Mouse (Mus musculus): ENCODE results near the gene Slc6a13. TPM values are rescaled to one million over a fixed set of nuclear protein-coding genes. Genes with fewer than 3 reads are reported as not detected.

The Slc6a13 gene
- total and polyA plus RNA-seq, 3 experiments = 1.0 to 1.5 TPM; not detected in 1

DNA sequence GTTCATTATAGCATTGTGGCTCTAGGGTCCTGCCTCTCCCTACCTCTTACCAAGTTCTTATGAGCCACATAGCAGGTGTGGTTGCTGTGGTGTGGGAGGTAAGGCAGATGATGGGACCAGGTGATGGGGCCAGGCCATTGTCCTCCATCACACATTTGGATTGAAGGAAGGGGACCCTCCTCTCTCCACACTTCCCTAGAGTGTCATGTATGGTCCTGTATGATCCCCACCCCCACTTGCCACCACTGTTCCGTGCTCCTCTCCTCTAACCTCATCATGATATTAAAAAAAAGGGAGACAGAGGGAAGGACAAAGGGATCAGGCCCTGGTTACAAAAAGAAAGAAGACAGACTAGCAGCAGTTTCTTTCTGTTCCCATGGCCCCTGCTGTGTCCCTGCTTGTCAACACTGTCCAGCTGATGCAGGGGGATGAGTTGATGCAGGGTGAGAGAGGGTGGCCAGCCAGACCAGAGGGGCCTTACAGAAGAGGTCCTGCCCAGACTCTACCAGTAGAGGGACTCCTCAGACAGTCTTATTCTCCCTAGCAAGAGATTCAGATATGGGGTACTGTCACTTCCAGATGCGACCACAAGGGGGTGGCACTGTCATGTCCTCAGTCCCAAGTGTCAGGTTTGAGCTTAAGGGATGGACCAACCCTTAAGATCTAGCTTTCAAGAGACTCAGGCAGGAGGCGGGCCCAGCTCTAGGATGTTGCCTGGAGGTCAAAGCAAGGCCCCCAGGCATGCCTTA, 37.9 kb downstream of the Slc6a13 start:
- DNase-seq (ENCODE audit: low read depth, low spot score) = peak; percentile 60
- Histone ChIP-seq H3K9me3 (replicated peaks; ENCODE audit: insufficient read depth, low read length) (no peaks in the 10 kb centered on the region), H3K36me3 (ENCODE audit: control insufficient read depth in 1 of 2, insufficient read depth in 2 of 2, low read length in 2 of 2) (no peaks in the 10 kb centered on the region), H3K4me3 (ENCODE audit: control insufficient read depth in 1 of 2, insufficient read depth in 1 of 2, low read depth in 2 of 2, low read length in 2 of 2) (no peak overlapping the region), H3K4me1 (ENCODE audit: control insufficient read depth in 1 of 2, insufficient read depth in 2 of 2, low read length in 2 of 2) (no peaks in the 10 kb centered on the region), H3K9ac (ENCODE audit: control insufficient read depth, low read depth, low read length, poor library complexity, severe bottlenecking) (no peak overlapping the region), H3K27ac (ENCODE audit: control insufficient read depth, low read depth, low read length) (no peak overlapping the region), H3K27me3 (ENCODE audit: control insufficient read depth in 1 of 2, insufficient read depth in 2 of 2, low read length in 2 of 2) (no peaks in the 10 kb centered on the region), H3K79me2 (ENCODE audit: control insufficient read depth, insufficient read depth, low read length, poor library complexity) (no peaks in the 10 kb centered on the region)
- no peak for TF ChIP-seq RCOR1 (IDR thresholded peaks at IDR 0.05; ENCODE audit: low read depth, low read length)
- peak; percentile 67 for TF ChIP-seq SMC3 (IDR thresholded peaks at IDR 0.05; ENCODE audit: low read depth, low read length)
- no peak for TF ChIP-seq SIN3A (IDR thresholded peaks at IDR 0.05; ENCODE audit: low read length)
- TF ChIP-seq GATA1 (IDR thresholded peaks at IDR 0.05; ENCODE audit: low read depth, low read length) = no peak
- TF ChIP-seq RAD21 (IDR thresholded peaks at IDR 0.05; ENCODE audit: low read depth, low read length) = peak; percentile 67
- TF ChIP-seq EP300 (IDR thresholded peaks at IDR 0.05; ENCODE audit: low read depth in 1 of 2, low read length in 2 of 2) = no peak
- TF ChIP-seq ELF1 (IDR thresholded peaks at IDR 0.05; ENCODE audit: low read depth, low read length) = no peak
- TF ChIP-seq MAX (IDR thresholded peaks at IDR 0.05; ENCODE audit: low read length) = no peak
- no peak for TF ChIP-seq USF1 (IDR thresholded peaks at IDR 0.05; ENCODE audit: low read depth, low read length)
- peak; percentile 60 to 91 (median 65) for TF ChIP-seq CTCF (IDR thresholded peaks at IDR 0.05 in 2 of 3, conservative IDR thresholded peaks at IDR 0.05 in 1 of 3; ENCODE audit: control insufficient read depth in 1 of 3, insufficient read depth in 1 of 3, low read depth in 2 of 3, low read length in 3 of 3, poor library complexity in 1 of 3, severe bottlenecking in 1 of 3)
- TF ChIP-seq ZC3H11A (IDR thresholded peaks at IDR 0.05; ENCODE audit: low read depth, low read length) = peak; percentile 26; the same call in 1 of the 2 replicates
- TF ChIP-seq E2F4 (IDR thresholded peaks at IDR 0.05; ENCODE audit: borderline replicate concordance, low read depth, low read length) = no peak
- TF ChIP-seq MXI1 (IDR thresholded peaks at IDR 0.05; ENCODE audit: low read depth, low read length) = no peak
- TF ChIP-seq BHLHE40 (IDR thresholded peaks at IDR 0.05; ENCODE audit: borderline replicate concordance, low read depth, low read length) = 0 out of 2 replicates have a peak, but pooled peaks have one; percentile 11

- H3K9me3 ChIP-seq (replicated peaks; ENCODE audit: insufficient read depth, low read length) = no peaks in the 10 kb centered on the region
- no peak overlapping the region for H3K4me3 ChIP-seq (ENCODE audit: control insufficient read depth in 1 of 2, insufficient read depth in 1 of 2, low read depth in 2 of 2, low read length in 2 of 2)
- H3K9ac ChIP-seq (ENCODE audit: control insufficient read depth, low read depth, low read length, poor library complexity, severe bottlenecking) = no peak overlapping the region
- no peaks in the 10 kb centered on the region for H3K4me1 ChIP-seq (ENCODE audit: control insufficient read depth in 1 of 2, insufficient read depth in 2 of 2, low read length in 2 of 2)
- H3K27ac ChIP-seq (ENCODE audit: control insufficient read depth, low read depth, low read length) = no peak overlapping the region
- H3K27me3 ChIP-seq (ENCODE audit: control insufficient read depth in 1 of 2, insufficient read depth in 2 of 2, low read length in 2 of 2) = no peaks in the 10 kb centered on the region
- no peaks in the 10 kb centered on the region for H3K36me3 ChIP-seq (ENCODE audit: control insufficient read depth in 1 of 2, insufficient read depth in 2 of 2, low read length in 2 of 2)
- no peak for DNase-seq (ENCODE audit: low read depth, low spot score)
- no peaks in the 10 kb centered on the region for H3K79me2 ChIP-seq (ENCODE audit: control insufficient read depth, insufficient read depth, low read length, poor library complexity)
- TF ChIP-seq ELF1 (IDR thresholded peaks at IDR 0.05; ENCODE audit: low read depth, low read length) (no peak), TAL1 (IDR thresholded peaks at IDR 0.05; ENCODE audit: low read length) (no peak), KAT2A (conservative IDR thresholded peaks at IDR 0.05; ENCODE audit: low read depth, low read length) (no peak), NRF1 (IDR thresholded peaks at IDR 0.05; ENCODE audit: insufficient read depth, low read depth, low read length, poor library complexity, severe bottlenecking) (no peak), ZNF384 (IDR thresholded peaks at IDR 0.05; ENCODE audit: low read depth, low read length) (no peak), POLR2AphosphoS5 (IDR thresholded peaks at IDR 0.05; ENCODE audit: borderline replicate concordance, low read depth, low read length) (no peak), NELFE (IDR thresholded peaks at IDR 0.05; ENCODE audit: low read depth, low read length) (no peak), MAFK (IDR thresholded peaks at IDR 0.05; ENCODE audit: borderline replicate concordance, low read depth, low read length) (no peak), MXI1 (IDR thresholded peaks at IDR 0.05; ENCODE audit: low read depth, low read length) (no peak)
Measured at GRCm38 (mm10) chr6:121338519-121338896, 38.5 kb downstream of the Slc6a13 start.

Data from MEL (cell line).